Mouse (Mus musculus) 416B (cell line): ENCODE results near the gene Map4.

Experiments used
- DNase-seq: peaks from one replicate; pipeline ENCODE4 v3.0.0; 2011; ENCODE audit warnings: low read depth

Gene Map4

GRCm38 (mm10) chr9:110001946-110002345, 70.7 kb downstream of the Map4 start:
- no peak for DNase-seq

GRCm38 (mm10) chr9:110002413-110002812, 71.2 kb downstream of the Map4 start:
- DNase-seq, result no peak

GRCm38 (mm10) chr9:110019224-110019623, 88.0 kb downstream of the Map4 start:
- DNase-seq, result no peak

- DNase-seq, result no peak
Observed at GRCm38 (mm10) chr9:110020405-110020804, 89.1 kb downstream of the Map4 start.

- DNase-seq, result peak; percentile 46
Observed at GRCm38 (mm10) chr9:110021463-110021862, 90.2 kb downstream of the Map4 start.

GRCm38 (mm10) chr9:110022151-110022550, 90.9 kb downstream of the Map4 start:
- DNase-seq, result no peak

GRCm38 (mm10) chr9:110035091-110035490, 103.8 kb downstream of the Map4 start:
- DNase-seq, result no peak

GRCm38 (mm10) chr9:110037895-110038294, 106.6 kb downstream of the Map4 start:
- peak; percentile 87 for DNase-seq

GRCm38 (mm10) chr9:110038485-110038884, 107.2 kb downstream of the Map4 start:
- DNase-seq, result peak; percentile 26

GRCm38 (mm10) chr9:110044373-110044772, 113.1 kb downstream of the Map4 start:
- DNase-seq, result no peak

- DNase-seq, result peak; percentile 46
Observed at GRCm38 (mm10) chr9:110045763-110046377, 114.6 kb downstream of the Map4 start.

GRCm38 (mm10) chr9:110047260-110047659, 116.0 kb downstream of the Map4 start:
- no peak for DNase-seq

GRCm38 (mm10) chr9:110047857-110048256, 116.6 kb downstream of the Map4 start:
- DNase-seq, result no peak

GRCm38 (mm10) chr9:110051184-110051583, 119.9 kb downstream of the Map4 start:
- no peak for DNase-seq

- no peak for DNase-seq
Observed at GRCm38 (mm10) chr9:110051869-110052661, 120.8 kb downstream of the Map4 start.

- no peak for DNase-seq
Observed at GRCm38 (mm10) chr9:110052951-110053304, 121.7 kb downstream of the Map4 start.

GRCm38 (mm10) chr9:110053305-110054079, 122.2 kb downstream of the Map4 start:
- DNase-seq, result no peak

GRCm38 (mm10) chr9:110054080-110054421, 122.8 kb downstream of the Map4 start:
- DNase-seq, result no peak

- DNase-seq, result no peak
Observed at GRCm38 (mm10) chr9:110054781-110055180, 123.5 kb downstream of the Map4 start.

GRCm38 (mm10) chr9:110057200-110057599, 125.9 kb downstream of the Map4 start:
- DNase-seq, result no peak

- DNase-seq, result no peak
Observed at GRCm38 (mm10) chr9:110060761-110061160, 129.5 kb downstream of the Map4 start.

GRCm38 (mm10) chr9:110062405-110062804, 131.1 kb downstream of the Map4 start:
- DNase-seq, result no peak

GRCm38 (mm10) chr9:110062861-110063260, 131.6 kb downstream of the Map4 start:
- no peak for DNase-seq
